Mouse (Mus musculus) 3134 (cell line): ENCODE results near the gene Sat2.
A peak's percentile ranks its signal among the peaks of the same experiment; 100 is the strongest.

ENCODE experiments used
- DNase-seq: peaks from one replicate; pipeline ENCODE4 v3.0.0-alpha.2; 2011; ENCODE audit warnings: low spot score; ENCODE audit not compliant: insufficient read length; ENCODE audit errors: extremely low read depth

The Sat2 gene

DNA sequence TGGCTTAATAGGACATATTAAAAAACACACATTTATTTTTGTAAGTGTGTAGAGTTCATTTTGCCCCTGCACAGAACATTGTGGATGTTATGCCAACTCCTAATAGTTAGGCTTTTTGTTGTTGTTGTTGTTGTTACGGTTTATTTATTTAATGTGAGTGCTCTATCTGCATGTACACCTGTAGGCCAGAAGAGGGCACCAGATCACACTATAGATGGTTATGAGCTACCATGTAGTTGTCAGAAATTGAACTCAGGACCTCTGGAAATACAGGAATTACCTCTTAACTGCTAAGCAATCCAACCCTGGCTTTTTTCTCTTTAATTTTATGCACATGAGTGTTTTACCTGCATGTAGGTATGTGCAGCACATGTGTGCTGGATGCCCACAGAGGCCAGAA, 8.0 kb downstream of the Sat2 start:
- DNase-seq, result no peak

DNA sequence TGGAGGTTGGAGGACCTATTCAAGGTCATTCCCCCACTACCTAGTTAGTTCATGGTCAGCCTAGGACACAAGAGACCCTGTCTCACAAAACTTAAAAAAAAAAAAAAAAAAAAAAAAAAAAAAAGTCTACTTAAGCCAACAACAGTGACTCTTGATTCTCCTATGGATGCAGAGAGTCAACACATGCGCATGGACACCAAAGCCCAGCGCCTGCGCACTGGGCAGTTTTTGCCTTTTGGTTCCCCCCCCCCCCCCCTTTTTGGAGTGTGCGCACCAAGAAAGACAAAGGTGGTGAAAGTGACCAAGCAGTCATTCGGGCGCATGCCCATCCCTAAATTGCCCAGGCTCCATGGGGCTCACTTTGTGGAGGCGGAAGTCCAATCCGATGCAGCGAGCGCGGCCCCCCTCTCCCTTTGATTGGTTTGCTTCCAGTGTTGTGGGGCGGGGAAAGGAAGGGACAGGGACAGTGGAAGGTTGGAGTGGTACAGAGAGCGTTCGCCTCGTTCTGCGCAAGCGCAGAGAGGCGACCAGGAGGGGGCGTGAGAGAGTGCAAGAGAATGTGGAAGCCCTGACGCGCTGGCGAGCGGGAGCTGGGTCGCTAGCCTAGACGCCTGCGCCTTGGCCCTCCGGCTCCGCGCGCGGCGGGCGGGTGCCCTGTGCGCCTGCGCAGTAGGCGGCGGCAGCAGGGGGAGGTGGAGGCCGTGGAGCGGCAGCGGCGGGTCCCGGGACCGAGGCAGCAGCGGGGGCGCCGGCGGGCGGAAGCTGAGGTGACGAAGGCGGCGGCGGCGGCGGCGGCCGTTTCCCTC, 10.7 kb downstream of the Sat2 start, which contains the start of gene Fxr2:
Gene Fxr2, plus strand, starts transcription at position 707 of the 806 bp plus-strand sequence.
- DNase-seq, result peak; percentile 99

DNA sequence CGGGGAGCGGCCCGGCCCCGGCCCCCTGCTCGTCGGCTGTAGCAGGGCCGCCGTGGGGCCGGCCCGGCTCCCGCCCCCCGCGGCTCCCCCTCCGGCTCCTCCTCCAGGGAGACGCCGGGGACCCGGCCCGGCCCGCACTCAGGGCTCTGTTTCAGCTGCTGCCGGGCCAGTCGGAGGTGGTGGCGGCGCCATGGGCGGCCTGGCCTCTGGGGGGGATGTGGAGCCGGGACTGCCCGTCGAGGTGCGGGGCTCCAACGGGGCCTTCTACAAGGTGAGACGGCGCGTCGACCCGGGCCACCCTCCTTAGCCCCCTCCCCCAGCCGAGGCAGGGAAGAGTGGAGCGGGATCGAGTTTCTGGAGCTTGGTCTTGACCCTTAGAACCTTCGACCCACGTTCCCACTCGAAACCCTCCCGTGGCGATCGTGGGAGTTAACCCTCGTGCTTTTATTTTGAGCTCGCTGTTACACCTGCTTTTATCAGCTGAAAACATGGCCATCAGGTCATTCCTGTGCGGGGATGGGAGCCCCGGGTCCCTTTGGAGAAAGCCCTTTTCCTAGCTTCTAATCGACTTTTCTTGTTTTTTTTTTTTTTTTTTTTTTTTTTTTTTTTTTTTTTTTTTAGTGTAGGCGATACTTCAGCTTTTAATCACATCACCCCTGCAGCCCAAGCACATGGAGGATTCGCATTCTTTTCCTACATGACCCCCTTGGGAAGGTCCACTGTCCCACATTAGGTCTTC, 11.5 kb downstream of the Sat2 start:
- DNase-seq, result peak; percentile 68

DNA sequence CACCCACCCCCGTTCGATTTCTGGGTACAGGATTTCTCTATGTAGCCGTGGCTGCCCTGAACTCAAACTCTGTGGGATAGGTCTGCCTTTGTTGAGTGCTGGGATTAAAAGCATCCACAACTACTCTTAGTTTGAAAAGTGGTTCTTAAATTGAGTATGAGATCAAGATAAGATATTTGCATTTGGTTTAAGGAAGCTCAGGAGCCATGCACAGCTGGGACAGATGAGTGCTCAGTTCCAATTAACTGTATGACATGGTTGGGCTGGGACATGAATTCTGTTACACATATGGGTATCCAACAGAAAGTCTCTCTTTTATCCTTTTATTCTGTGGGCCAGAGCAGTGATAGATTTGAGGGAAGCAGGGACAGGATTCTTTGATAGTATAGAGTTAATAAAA, 13.6 kb downstream of the Sat2 start:
- DNase-seq, result no peak

DNA sequence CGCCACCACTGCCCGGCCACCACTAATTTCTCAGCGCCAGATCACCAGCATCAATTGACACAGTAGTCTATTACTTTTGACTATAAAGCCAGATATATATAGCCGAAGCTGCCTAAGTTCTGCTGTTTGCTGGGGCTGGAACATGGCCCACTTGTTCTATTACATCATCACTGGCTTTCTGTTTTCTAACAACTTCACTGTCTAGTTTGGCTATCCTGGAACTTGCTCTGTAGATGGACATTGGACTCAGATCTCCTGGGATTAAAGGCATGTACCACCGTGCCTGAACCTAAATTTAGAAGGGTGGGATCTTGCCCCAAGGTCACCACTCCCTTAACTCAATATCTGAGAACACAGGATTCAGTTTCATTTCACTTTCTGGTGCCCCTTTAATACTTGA, 24.0 kb downstream of the Sat2 start:
- no peak for DNase-seq

DNA sequence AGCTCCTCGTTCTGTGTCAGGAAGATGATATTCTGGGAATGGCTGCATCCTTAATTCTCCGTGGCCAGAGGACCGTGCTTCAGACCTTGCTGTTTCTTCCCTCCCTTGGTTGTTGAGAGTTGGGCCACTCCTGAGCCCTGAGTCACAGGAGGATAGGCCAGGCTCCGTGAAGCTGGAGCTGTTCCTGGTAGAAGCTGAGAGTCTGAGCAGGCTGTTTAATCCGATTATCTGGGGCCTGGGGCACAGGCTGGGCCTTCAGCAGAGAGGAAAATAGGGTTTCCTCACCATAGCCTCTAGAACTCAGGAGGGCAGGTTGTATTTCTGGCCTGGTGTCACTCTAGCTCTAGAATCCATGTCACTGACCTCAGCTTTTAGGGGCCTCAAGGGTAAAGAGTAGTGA, 31.6 kb downstream of the Sat2 start:
- no peak for DNase-seq

DNA sequence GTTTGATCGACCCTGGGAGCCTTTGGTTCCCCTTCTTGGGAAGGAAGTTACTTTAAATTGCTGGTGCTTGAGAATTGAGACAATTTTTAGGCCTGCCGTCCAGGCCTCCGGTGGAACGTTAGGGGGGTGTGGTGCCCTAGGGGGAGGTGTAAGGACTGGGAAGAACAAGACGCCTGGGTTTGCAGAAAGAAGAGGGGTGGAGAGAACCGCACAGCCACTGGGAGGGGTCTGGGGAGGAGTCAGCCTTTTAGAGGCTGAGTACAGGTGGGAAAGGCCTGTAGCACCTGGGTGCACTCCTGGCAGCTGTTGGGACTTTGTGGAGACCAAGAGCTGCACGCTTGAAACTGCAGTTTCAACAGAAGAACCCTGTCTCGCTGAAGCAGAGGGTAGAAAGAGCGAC, 32.9 kb downstream of the Sat2 start:
- no peak for DNase-seq

DNA sequence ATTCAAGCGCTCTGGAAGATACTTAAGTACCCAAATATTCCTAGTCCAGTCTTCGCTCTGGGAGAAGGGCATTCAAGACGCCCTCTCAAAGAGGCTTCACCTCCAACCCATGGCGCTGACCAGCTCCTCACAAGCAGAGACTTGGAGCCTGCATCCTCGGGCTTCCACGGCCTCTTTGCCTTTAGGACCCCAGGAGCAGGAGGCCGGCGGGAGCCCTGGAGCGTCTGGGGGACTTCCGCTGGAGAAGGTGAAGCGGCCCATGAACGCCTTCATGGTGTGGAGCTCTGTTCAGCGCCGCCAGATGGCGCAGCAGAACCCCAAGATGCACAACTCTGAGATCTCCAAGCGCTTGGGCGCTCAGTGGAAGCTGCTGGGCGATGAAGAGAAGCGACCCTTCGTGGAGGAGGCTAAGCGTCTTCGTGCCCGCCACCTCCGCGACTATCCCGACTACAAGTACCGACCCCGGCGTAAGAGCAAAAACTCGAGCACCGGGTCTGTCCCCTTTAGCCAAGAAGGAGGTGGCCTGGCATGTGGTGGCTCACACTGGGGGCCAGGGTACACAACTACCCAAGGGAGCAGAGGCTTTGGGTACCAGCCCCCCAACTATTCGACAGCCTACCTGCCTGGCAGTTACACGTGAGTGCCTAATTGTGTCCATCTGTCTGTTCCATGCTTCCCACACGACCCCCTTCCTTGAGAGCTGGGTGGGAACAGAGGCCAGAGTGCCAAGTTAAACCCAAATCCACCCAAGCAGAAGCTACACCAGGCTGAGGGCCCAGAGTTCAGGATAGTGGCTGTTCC, 33.6 kb downstream of the Sat2 start, which contains the start of gene Sox15:
Gene Sox15, plus strand, starts transcription at position 51 of the 801 bp plus-strand sequence.
- DNase-seq, result no peak

DNA sequence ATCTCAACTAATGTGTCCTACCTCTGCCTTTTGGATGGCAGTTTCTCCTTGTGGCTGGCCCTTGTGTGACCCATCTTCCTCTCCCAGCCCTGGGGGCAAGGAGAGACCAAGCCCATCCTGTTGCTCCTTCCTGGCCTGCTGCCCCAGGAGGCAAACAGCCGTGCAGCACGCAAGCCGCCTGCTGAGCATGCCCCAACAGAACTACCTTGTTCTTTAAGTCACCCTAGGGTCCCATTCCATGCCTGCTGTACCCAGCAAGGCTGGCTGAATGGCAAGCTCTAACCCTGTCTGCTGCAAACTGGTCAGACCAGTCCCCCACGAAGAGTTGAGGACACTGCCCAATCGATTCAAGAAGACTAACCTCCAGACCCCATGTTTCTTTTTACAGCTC, 34.2 kb downstream of the Sat2 start:
- no peak for DNase-seq

DNA sequence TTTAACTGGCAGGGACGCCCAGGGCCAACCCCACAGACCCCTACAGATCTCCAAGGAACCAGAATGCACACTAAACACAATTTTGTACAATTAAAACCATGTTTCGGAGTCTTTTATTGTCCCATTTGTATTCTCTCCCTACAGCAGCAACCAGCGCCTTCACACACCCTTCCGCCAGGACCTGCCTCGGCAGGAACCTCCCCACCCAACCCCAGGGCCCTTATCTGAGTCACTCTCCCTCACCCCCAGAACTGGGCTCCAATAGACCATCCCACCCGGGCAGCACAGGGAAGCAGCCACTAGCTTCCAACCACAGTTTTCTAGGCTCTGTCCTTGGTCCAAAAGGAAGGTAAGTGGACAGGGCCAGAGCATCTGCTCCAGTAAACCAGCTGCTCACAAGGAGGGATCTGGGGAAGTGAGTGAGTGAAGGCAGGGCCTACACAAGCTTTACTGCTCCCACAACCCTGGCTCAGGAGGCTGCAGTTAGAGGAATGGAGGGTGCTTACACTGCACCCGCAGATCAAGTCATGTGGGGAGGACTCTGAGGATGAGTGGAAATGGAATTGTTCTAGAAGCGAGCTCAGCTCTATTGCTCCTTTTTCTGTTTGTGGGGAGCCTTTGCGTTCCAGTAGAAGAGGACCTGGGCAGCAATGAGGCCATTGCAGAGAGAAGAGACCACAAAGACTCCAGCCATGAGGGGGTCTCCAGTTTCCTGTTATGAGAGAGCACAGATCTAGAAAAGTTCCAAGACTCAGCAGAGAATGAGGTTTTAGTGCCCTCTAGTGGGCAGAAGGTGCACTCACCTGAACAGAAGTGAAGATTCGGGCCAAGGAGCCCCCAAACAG, 35.0 kb downstream of the Sat2 start:
- no peak for DNase-seq

DNA sequence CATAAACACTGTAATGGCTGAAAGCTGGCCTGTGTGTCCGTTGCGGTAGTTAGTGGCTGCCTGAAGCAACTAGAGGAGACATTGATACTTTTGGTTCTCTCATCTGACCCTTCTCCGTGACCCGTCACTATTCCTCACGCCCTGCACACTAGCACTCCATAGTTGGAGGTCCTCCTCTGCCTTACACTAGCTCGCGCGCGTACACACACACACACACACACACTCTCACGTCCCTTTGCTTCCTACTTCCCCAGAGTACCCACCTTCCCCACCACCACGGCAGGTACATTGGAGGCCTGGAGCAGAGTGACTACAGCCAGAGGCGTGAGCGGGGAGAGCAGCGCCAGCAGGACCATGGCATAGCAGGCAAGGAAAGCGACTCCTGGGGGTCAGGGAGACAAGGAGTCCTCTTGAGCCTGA, 35.6 kb downstream of the Sat2 start:
- DNase-seq, result no peak

DNA sequence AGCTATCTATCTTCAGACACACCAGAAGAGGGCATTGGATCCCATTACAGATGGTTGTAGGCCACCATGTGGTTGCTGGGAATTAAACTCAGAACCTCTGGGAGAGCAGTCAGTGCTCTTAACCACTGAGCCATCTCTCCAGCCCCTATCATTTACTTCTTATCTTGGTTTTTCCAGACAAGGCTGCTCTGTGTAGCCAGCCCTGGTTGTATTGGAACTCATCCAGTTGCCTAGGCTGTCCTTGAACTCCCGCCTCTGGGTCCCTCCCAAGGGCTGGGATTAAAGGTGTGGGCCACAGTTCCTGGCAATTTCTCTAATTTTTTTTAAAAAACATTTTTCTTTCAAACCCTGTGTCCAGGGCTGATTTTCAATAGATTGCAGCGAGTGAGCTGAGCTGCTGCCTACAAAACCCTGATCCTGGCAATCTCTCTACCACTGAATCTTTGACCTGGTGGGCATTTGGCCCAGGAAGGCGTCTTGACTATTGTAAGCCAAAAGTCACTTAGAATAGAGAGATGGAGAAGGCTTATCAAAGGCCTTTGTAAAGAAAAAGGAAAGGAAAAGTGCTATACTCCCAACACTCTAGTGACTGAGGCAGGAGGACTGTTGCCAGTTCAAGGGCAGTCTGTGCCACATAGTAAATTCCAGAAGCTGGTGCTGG, 39.5 kb downstream of the Sat2 start:
- DNase-seq, result no peak

DNA sequence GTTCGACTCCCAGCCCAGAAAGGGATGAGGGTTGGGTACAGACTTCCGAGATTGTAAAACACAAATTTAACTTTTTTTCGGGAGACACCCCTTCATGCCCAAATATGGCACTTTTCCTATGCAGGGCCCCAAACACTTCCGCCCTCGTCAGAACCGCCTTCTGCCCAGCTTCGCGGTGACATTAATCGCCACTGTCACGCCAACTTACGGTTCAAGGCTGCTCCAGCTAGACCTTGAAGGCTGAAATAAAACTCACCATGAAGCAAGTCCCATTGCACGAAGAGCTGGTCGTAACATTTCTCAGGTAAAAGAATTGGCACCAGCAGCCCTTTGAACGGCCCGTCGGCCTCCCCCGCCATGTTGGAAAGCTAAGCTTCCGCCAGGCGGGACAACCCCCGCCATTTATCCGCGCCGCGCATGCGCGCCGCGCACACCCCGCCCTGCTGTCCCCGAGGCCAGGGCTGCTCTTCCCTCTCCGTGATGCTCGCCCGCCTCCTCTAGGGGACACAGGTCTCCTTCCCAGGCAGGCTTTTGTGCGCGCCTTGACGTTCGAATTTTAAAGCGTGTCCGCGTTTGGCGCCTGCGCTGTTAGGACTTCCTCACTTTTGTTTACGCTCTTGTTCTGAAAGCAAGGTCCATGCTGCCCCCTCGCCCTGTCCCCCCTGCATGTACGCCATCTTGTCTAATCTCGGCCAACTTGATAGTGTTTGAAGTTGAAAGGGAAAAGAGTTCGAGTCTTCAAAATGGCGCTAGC, 40.6 kb downstream of the Sat2 start, which contains the start of gene Mpdu1:
Gene Mpdu1, minus strand, starts transcription at position 430 of the 754 bp plus-strand sequence.
- peak; percentile 98 for DNase-seq

DNA sequence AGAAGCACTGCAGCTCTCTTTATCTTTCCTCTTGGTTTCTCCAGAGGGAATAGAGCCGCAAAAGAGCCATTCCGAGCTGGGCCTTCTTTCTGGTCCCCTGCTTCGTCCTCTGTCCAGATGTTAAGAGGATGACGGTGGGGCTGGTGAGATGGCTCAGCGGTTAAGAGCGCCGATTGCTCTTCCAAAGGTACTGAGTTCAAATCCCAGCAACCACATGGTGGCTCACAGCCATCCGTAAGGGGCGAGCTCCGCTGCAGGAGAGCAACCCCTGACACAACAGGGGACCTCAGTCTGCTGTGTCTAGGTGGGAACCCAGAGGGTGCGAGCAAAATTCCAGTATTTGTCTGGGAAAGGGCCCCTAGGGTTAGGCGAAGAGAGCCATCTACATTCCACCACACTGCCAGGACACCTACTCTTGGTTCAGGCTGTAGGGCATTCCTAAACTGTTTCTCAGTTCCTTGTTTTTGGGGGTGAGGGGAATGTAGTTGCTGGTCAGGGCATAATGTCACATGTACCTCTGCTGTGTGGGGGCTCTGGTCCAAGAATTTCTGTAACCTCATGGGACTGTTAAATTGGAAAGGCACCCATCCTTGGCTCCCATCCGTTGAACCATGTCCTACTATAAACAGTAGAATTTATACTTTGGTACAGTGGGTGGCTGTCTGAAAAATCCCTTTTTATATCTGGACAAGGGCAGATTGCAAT, 41.3 kb downstream of the Sat2 start:
- no peak for DNase-seq

DNA sequence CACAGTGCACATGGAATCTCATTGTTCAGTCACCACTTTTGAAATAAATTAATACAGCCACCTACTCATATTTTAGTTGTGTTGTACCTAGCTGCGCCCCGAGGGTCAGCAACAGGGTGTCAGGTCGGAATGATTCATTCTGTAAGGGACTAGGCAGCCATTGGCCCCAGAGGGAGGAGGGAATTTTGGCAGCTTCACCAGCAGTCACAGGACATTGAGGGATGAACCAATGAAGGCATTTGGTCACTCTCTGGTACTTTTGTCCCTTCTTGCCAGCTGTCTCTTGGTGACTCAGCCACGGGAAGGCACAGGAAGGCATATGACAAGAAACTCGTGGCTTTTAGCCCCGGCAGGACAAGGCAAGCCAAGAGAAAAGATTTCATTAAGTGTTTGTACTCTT, 42.0 kb downstream of the Sat2 start:
- DNase-seq, result peak; percentile 78

DNA sequence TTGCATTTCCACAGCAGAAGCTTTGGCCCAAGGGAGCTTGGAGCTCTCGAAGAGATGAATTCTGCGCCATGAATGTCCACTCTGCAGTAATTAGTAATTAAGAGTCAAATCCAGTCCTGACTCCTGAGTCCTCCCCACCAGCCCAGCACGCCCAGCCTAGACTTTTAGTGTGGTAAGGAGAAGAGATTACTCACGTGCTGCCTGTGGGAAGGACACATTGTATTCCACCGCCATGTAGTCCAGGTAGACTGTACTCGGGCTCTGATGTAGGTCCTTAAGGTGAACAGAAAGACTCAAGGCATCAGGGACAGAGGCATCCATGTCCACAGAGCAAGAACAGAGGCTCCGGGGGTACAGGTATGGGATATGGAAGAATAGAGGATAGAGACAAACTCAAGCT, 43.0 kb downstream of the Sat2 start:
- no peak for DNase-seq

DNA sequence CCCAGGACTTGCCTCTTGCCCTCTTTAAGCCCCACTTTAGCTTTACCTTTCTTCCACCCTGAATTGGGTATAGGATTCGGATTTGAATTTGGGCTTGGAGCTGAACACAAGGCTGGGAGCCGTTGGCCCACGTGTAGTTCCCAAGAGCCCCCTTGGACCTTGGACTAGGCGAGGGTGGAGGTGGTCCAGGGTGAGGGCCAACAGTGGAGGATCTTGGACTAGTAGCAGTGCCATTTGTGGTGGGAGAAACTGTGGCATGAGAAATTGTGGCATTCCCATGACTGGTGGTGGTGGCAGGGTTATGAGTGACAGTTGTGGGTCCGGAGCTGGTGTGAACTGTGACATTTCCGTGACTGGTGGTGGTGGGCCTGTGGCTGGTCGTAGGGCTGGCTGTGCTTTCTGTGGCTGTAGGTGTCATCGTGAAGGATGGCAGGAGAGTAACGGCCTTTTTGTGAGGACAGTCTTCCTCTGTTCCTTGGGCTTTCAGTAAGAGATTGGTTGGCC, 43.7 kb downstream of the Sat2 start:
- peak; percentile 64 for DNase-seq
